Mouse (Mus musculus): ENCODE results near the gene Sclt1. TPM values are rescaled to one million over a fixed set of nuclear protein-coding genes. Genes with fewer than 3 reads are reported as not detected.

Gene Sclt1
- polyA plus RNA-seq, 1 experiment from 2014 or later: 7.1 TPM

DNA sequence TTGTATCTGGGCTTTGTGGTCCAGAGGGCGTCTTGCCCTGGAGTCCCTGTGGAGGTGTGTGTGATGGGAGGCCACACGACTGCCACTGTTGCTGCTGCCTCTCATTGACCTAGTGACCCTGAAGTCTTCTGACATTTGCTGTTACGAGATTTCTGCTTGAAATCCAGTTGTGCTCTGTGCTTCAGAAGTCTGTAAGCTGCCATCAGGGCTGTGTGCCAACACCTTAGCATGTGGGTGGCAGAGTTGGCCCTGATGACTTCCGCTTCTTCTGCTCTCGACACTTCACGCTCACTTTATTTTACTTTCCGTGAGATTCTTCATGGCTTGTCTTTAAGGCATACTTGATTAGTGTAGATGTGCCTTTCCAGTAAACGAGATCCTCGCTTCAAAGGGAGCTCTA is 143.9 kb downstream of the Sclt1 start:
- ATAC-seq: no peak
- no peaks in the 10 kb centered on the region for H3K27me3 ChIP-seq (replicated peaks; ENCODE audit: control insufficient read depth, insufficient read depth, low read length)
- H3K4me2 ChIP-seq (replicated peaks; ENCODE audit: low read depth): no peak overlapping the region
- H3K9ac ChIP-seq (ENCODE audit: low read depth, low read length): no peak overlapping the region
- no peak for TF ChIP-seq CTCF (IDR thresholded peaks at IDR 0.05; ENCODE audit: low read depth)
- H3K9me3 ChIP-seq (ENCODE audit: control insufficient read depth): no peaks in the 10 kb centered on the region
- no peak overlapping the region for H3K4me3 ChIP-seq (ENCODE audit: low read depth, low read length)
- H3K27ac ChIP-seq (ENCODE audit: low read depth, low read length): no peak overlapping the region
- H3K36me3 ChIP-seq (ENCODE audit: control insufficient read depth, insufficient read depth): peaks cover 48% of the 10 kb centered on the region
- 87% methylated on average over 9 of the region's 9 CpGs for WGBS
- H3K4me1 ChIP-seq (replicated peaks; ENCODE audit: control insufficient read depth, insufficient read depth, low read length): no peaks in the 10 kb centered on the region

DNA sequence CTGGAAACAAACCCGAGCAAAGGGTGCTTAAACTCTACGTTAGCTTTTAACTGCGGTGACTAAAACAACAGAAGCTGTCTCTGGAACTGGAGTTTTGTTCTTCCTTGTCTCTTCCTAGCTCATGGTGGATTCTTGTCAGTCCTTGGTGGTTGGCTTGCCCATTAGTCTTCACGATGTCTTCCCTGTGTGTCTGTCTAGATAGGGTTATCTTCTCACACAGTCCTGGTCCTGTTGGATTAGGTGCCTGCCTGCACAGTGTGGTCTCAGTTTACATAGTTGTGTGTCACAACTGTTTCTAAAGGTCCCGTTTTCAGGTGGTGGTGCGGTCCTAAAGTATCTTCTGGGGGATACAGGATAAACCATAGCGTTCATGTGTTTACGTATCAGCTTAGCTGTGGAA is 145.3 kb downstream of the Sclt1 start:
- no peak overlapping the region for H3K4me3 ChIP-seq (ENCODE audit: low read depth, low read length)
- H3K27ac ChIP-seq (ENCODE audit: low read depth, low read length): no peak overlapping the region
- 95% methylated on average over 8 of the region's 8 CpGs for WGBS
- no peak overlapping the region for H3K9ac ChIP-seq (ENCODE audit: low read depth, low read length)
- no peak overlapping the region for H3K4me2 ChIP-seq (replicated peaks; ENCODE audit: low read depth)
- H3K4me1 ChIP-seq (replicated peaks; ENCODE audit: control insufficient read depth, insufficient read depth, low read length): no peaks in the 10 kb centered on the region
- no peaks in the 10 kb centered on the region for H3K27me3 ChIP-seq (replicated peaks; ENCODE audit: control insufficient read depth, insufficient read depth, low read length)
- no peak for TF ChIP-seq CTCF (IDR thresholded peaks at IDR 0.05; ENCODE audit: low read depth)
- no peaks in the 10 kb centered on the region for H3K9me3 ChIP-seq (ENCODE audit: control insufficient read depth)
- peaks cover 53% of the 10 kb centered on the region for H3K36me3 ChIP-seq (ENCODE audit: control insufficient read depth, insufficient read depth)
- ATAC-seq: no peak

DNA sequence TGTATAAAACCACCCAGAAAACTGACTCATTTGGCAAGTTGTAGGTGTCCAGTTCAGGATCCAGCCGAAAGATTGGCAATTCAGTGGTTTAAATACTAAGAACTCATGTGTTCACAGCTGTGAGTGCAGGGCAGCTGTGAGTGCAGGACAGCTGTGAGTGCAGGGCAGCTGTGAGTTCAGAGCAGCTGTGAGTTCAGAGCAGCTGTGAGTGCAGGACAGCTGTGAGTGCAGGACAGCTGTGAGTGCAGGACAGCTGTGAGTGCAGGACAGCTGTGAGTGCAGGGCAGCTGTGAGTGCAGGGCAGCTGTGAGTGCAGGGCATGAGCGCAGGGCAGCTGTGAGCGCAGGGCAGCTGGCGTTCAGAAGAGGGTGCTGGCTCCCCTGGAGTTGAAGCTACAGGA is 147.3 kb downstream of the Sclt1 start:
- Histone ChIP-seq H3K9ac (ENCODE audit: low read depth, low read length) (no peak overlapping the region), H3K9me3 (ENCODE audit: control insufficient read depth) (no peaks in the 10 kb centered on the region), H3K4me2 (replicated peaks; ENCODE audit: low read depth) (no peak overlapping the region), H3K27ac (ENCODE audit: low read depth, low read length) (peak overlapping the region; percentile 80; the same call in 1 of the 2 replicates), H3K4me1 (replicated peaks; ENCODE audit: control insufficient read depth, insufficient read depth, low read length) (no peaks in the 10 kb centered on the region), H3K27me3 (replicated peaks; ENCODE audit: control insufficient read depth, insufficient read depth, low read length) (no peaks in the 10 kb centered on the region), H3K36me3 (ENCODE audit: control insufficient read depth, insufficient read depth) (peaks cover 56% of the 10 kb centered on the region), H3K4me3 (ENCODE audit: low read depth, low read length) (no peak overlapping the region)
- no peak for TF ChIP-seq CTCF (IDR thresholded peaks at IDR 0.05; ENCODE audit: low read depth)
- 89% methylated on average over 4 of the region's 4 CpGs for WGBS
- ATAC-seq: no peak

DNA sequence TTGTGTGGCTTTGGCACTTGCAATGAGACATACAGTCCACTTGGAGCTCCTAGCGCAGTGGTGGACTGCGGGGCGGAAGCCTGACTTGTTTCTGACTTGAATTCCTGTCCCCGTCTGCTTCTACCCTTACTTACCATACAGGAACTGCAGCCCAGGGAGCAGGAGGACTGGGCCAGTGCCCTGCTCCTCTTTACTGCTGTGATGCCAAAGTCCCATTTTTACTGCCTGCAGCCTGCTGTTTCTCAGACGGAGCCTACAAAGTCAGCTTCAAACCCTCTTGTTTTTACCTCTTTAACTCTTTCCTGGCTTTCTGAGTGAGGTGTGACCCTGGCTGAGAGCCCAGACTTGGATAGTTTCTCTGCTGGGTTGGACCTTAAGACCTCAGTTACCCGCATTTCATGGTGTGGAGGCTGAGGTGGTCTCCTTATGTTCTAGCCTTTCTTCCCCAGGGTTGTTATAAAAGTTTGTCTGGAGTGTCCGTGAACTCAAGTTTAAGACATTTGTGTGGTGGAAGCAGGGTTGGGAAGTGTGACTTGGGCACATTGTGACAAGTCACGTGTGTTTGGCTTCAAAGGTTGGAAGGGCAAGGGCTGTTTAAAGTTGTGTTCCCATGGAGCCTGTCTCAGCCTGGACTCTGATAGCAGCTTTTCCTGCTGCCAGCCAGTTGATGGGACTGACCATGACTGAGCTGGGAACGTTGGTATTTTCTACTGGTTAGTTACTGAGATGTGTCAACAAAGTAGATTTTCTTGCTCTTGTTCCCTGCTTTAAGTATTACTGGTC is 148.0 kb downstream of the Sclt1 start:
- peak; percentile 44; the same call in 1 of the 2 replicates for TF ChIP-seq CTCF (IDR thresholded peaks at IDR 0.05; ENCODE audit: low read depth)
- H3K4me1 ChIP-seq (replicated peaks; ENCODE audit: control insufficient read depth, insufficient read depth, low read length): 0 out of 2 replicates have a peak, but pooled peaks cover 3% of the 10 kb centered on the region
- peaks cover 59% of the 10 kb centered on the region for H3K36me3 ChIP-seq (ENCODE audit: control insufficient read depth, insufficient read depth)
- peak overlapping the region; percentile 80 for H3K27ac ChIP-seq (ENCODE audit: low read depth, low read length)
- H3K4me2 ChIP-seq (replicated peaks; ENCODE audit: low read depth): peak overlapping the region; percentile 9; the same call in 1 of the 2 replicates
- peak; percentile 90 for ATAC-seq
- H3K27me3 ChIP-seq (replicated peaks; ENCODE audit: control insufficient read depth, insufficient read depth, low read length): no peaks in the 10 kb centered on the region
- 48% methylated on average over 9 of the region's 9 CpGs for WGBS
- no peak overlapping the region for H3K4me3 ChIP-seq (ENCODE audit: low read depth, low read length)
- no peak overlapping the region for H3K9ac ChIP-seq (ENCODE audit: low read depth, low read length)
- no peaks in the 10 kb centered on the region for H3K9me3 ChIP-seq (ENCODE audit: control insufficient read depth)

DNA sequence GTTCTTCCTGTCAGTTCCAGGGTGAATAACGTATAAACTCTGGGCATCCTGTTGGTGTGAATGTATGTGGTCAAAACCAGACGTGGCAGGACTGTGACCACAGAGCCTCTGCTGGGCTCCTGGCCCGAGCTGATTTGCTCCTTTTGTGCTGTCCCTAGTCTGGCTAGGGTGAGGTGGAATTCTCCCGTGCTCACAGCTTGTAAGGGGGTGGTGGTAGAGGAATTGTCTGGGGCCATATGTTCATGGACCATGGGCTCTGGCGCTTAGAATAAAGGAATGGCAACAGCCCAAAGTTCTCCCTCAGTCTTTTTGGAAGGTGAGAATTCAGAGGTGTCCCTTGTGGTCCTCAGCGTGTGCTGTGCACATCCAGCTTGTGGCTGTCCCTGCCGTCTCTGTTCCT is 149.5 kb downstream of the Sclt1 start:
- WGBS: 86% methylated on average over 7 of the region's 7 CpGs
- Histone ChIP-seq H3K9ac (ENCODE audit: low read depth, low read length) (no peak overlapping the region), H3K36me3 (ENCODE audit: control insufficient read depth, insufficient read depth) (peaks cover 51% of the 10 kb centered on the region), H3K4me1 (replicated peaks; ENCODE audit: control insufficient read depth, insufficient read depth, low read length) (peaks cover 9% of the 10 kb centered on the region), H3K27ac (ENCODE audit: low read depth, low read length) (no peak overlapping the region), H3K27me3 (replicated peaks; ENCODE audit: control insufficient read depth, insufficient read depth, low read length) (no peaks in the 10 kb centered on the region), H3K4me3 (ENCODE audit: low read depth, low read length) (no peak overlapping the region), H3K4me2 (replicated peaks; ENCODE audit: low read depth) (no peak overlapping the region), H3K9me3 (ENCODE audit: control insufficient read depth) (no peaks in the 10 kb centered on the region)
- no peak for ATAC-seq
- TF ChIP-seq CTCF (IDR thresholded peaks at IDR 0.05; ENCODE audit: low read depth): no peak

DNA sequence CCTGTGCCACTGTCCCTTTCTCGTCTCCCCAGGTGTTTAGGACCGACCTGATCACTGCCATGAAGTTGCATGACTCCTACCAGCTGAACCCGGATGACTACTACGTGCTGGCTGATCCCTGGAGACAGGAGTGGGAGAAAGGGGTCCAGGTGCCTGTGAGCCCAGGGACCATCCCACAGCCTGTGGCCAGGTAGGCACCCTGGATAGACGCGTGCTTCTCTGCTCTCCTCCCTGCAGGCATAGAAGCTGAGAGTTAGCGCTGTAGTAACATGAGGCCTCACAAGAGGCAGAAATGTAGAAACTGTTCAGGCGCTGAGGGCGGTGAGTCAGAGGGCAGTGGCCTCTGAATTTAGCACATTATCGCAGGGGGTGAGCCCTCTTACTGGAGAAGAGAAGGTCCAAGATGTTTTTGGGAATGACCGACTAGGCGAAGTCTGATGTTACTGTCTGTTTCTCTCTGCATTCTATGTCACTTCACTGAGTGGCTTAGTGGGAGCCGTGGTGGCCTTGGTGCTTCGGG is 150.6 kb downstream of the Sclt1 start:
- WGBS: 90% methylated on average over 14 of the region's 14 CpGs
- TF ChIP-seq CTCF (IDR thresholded peaks at IDR 0.05; ENCODE audit: low read depth): no peak
- no peak overlapping the region for H3K4me2 ChIP-seq (replicated peaks; ENCODE audit: low read depth)

More for the DNA sequence above, 150.6 kb downstream of the Sclt1 start:
- ATAC-seq: no peak
- Histone ChIP-seq H3K27me3 (replicated peaks; ENCODE audit: control insufficient read depth, insufficient read depth, low read length) (no peaks in the 10 kb centered on the region), H3K9ac (ENCODE audit: low read depth, low read length) (no peak overlapping the region), H3K36me3 (ENCODE audit: control insufficient read depth, insufficient read depth) (peaks cover 40% of the 10 kb centered on the region), H3K4me1 (replicated peaks; ENCODE audit: control insufficient read depth, insufficient read depth, low read length) (peaks cover 15% of the 10 kb centered on the region), H3K27ac (ENCODE audit: low read depth, low read length) (peak overlapping the region; percentile 10; the same call in 1 of the 2 replicates), H3K4me3 (ENCODE audit: low read depth, low read length) (no peak overlapping the region), H3K9me3 (ENCODE audit: control insufficient read depth) (no peaks in the 10 kb centered on the region)

Measured in intestine, postnatal 0 days (tissue).